Mouse (Mus musculus) midbrain, embryonic 15.5 days (tissue): ENCODE measurements at regions not wholly inside any gene's neighbourhood (a gene's known extent, or its start where the extent isn't known, plus 50 kb on each side); places are given as distances from the start of the nearest gene placed in this dataset.

Experiments
- ATAC-seq: fragments of 200-750 bp; cut with Nextera tagmentation; replicated peaks from 2 replicates; pipeline ENCODE4 v1.8.0; 2017; ENCODE audit warnings: moderate TSS enrichment
- H3K27ac ChIP-seq: fragments of 300-500 bp; sonication (generic); 2 replicates; pipeline ENCODE4 v1.5.1; 2015; ENCODE audit warnings: mild to moderate bottlenecking, inconsistent platforms
- H3K27me3 ChIP-seq: fragments of 300-500 bp; sonication (generic); replicated peaks from 2 replicates; pipeline ENCODE4 v1.6.1; 2015; ENCODE audit warnings: inconsistent platforms
- H3K36me3 ChIP-seq: fragments of 300-500 bp; sonication (generic); replicated peaks from 2 replicates; pipeline ENCODE4 v1.6.1; 2015; ENCODE audit warnings: inconsistent platforms
- H3K4me1 ChIP-seq: fragments of 300-500 bp; sonication (generic); 2 replicates; pipeline ENCODE4 v1.6.1; 2015; ENCODE audit warnings: inconsistent platforms
- H3K4me2 ChIP-seq: fragments of 300-500 bp; sonication (generic); 2 replicates; pipeline ENCODE4 v1.6.1; 2015; ENCODE audit warnings: inconsistent platforms, mild to moderate bottlenecking, moderate library complexity
- H3K4me3 ChIP-seq: fragments of 300-500 bp; sonication (generic); 2 replicates; pipeline ENCODE4 v1.5.1; 2015; ENCODE audit warnings: mild to moderate bottlenecking, inconsistent platforms
- H3K9ac ChIP-seq: fragments of 300-500 bp; sonication (generic); 2 replicates; pipeline ENCODE4 v1.6.1; 2015; ENCODE audit warnings: mild to moderate bottlenecking, inconsistent platforms
- H3K9me3 ChIP-seq: fragments of 300-500 bp; sonication (generic); 2 replicates; pipeline ENCODE4 v1.6.1; 2016; ENCODE audit warnings: inconsistent platforms
- WGBS: fragments of 180-500 bp; shearing (Covaris S2); methylation state at CpG from one replicate; pipeline ENCODE4 v1.1.7; 2015; ENCODE audit warnings: mixed read lengths; 5-methylcytosine and 5-hydroxymethylcytosine counted together

DNA sequence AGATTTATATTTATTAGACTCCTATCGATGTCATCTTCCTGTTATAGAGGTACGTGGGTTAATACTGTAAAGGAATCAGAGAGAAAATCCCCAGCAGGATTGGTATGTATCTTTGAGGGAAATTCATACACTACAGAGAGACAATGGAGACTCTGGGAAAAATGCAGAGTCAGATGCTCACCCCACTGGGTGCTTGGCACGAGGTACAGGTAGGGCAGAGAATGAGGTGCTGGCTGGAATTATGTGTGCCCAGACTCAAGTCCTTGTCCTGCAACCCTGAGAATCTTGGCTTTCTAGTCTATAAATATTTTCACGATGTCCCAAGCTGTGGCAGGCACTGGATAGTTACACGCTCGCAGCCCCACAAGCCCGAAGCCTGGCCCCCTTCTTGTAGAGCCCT, 57.8 kb upstream of the Cry1 start:
- H3K36me3 ChIP-seq: no peaks in the 10 kb centered on the region
- H3K9me3 ChIP-seq: no peaks in the 10 kb centered on the region
- no peak for ATAC-seq
- H3K4me3 ChIP-seq: no peak overlapping the region
- H3K4me2 ChIP-seq: no peak overlapping the region
- H3K4me1 ChIP-seq: no peaks in the 10 kb centered on the region
- no peaks in the 10 kb centered on the region for H3K27me3 ChIP-seq
- no peak overlapping the region for H3K27ac ChIP-seq
- no peak overlapping the region for H3K9ac ChIP-seq
- 92% methylated on average over 7 of the region's 7 CpGs for WGBS

DNA sequence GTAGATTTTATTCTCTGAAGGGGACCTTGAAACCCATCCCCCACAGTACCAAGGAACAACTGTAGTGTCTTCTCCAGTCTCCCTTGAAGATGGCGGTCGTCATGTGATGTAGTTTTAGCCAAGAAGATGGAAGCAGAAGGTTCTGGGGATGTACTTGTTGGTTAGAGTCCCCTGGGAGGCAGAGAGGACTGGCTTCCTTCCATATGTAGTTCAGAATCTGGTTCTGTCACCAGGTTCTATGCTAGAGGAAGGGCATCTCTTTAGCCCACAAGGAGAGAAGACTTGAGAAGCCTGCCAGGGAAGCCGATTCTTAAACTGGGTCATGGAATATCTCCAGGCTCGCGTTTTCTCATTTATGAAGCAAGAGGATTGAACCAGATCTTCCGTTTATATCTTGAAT, 58.7 kb upstream of the Cry1 start:
- no peak for ATAC-seq
- H3K27me3 ChIP-seq: no peaks in the 10 kb centered on the region
- no peak overlapping the region for H3K27ac ChIP-seq
- no peak overlapping the region for H3K4me2 ChIP-seq
- H3K36me3 ChIP-seq: no peaks in the 10 kb centered on the region
- H3K4me1 ChIP-seq: no peaks in the 10 kb centered on the region
- H3K4me3 ChIP-seq: no peak overlapping the region
- no peaks in the 10 kb centered on the region for H3K9me3 ChIP-seq
- WGBS: 90% methylated on average over 6 of the region's 6 CpGs
- H3K9ac ChIP-seq: no peak overlapping the region

DNA sequence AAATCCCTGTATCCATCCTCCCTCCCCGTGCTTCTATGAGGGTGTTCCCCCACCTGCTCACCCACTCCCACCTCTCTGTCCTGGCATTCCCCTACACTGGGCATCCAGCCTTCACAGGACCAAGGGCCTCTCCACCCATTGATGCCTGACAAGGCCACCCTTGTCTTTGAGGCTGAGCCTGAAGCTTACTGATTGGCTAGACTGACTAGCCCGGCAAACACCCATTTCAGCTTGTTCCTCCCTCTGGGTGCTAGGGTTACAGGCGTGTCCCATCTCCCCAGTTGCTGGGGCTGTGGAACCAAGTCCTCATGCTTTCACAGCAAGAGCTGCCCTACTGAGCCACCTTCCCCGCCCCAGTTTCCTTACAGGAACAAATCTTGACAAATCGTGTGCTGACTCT, 80.9 kb upstream of the Cry1 start:
- Histone ChIP-seq H3K4me2 (no peak overlapping the region), H3K9me3 (no peaks in the 10 kb centered on the region), H3K27ac (no peak overlapping the region), H3K4me3 (no peak overlapping the region), H3K9ac (no peak overlapping the region), H3K4me1 (no peaks in the 10 kb centered on the region), H3K27me3 (no peaks in the 10 kb centered on the region), H3K36me3 (no peaks in the 10 kb centered on the region)
- ATAC-seq: no peak
- 52% methylated on average over 5 of the region's 5 CpGs for WGBS

- Histone ChIP-seq H3K27ac (no peak overlapping the region), H3K36me3 (no peaks in the 10 kb centered on the region), H3K9ac (no peak overlapping the region), H3K4me3 (no peak overlapping the region), H3K9me3 (no peaks in the 10 kb centered on the region), H3K4me1 (no peaks in the 10 kb centered on the region), H3K4me2 (no peak overlapping the region), H3K27me3 (no peaks in the 10 kb centered on the region)
- WGBS: 41% methylated on average over 10 of the region's 10 CpGs
- no peak for ATAC-seq
Observed at GRCm38 (mm10) chr10:85266148-85266547, 81.3 kb upstream of the Cry1 start.

DNA sequence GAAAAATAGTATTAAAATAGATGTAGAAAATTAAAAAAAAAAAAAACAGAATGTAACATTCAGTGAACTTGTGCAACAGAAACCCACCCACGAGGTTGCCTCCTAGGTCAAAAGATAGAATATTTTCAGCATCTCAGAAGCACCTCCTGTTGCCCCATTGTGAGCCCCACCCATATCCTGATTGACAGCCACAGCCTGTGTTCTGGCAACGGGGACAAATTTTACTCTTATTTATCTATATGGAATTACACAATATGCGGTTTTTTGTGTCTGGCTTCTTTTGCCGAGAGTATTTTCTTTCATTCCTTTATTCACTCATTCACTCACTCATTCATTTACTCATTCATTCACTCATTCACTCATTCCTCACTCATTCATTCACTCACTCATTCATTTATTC, 81.9 kb upstream of the Cry1 start:
- no peak for ATAC-seq
- Histone ChIP-seq H3K9me3 (no peaks in the 10 kb centered on the region), H3K27ac (no peak overlapping the region), H3K27me3 (no peaks in the 10 kb centered on the region), H3K4me3 (no peak overlapping the region), H3K4me1 (peaks cover 5% of the 10 kb centered on the region), H3K9ac (no peak overlapping the region), H3K36me3 (no peaks in the 10 kb centered on the region), H3K4me2 (no peak overlapping the region)
- 91% methylated on average over 4 of the region's 4 CpGs for WGBS

DNA sequence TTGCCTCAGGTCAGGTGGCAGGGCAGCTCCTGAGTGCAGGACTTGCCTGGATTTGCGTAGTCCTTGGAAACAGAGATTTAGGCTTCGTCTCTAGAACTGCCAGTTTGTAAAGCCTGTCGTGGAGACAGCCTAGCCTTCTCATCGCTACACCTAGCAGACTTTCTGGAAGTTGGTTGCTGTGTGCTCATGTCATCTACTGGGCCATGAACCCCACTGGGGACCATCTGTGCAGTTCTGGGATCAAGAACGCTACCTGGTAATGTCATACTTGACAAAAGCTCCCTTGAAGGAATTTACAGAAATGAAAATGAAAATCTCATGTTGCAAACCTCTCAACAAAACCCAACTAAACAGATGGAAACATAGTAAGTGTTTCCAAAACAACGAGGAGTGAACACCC, 85.3 kb upstream of the Cry1 start:
- no peak overlapping the region for H3K9ac ChIP-seq
- peaks cover 6% of the 10 kb centered on the region for H3K4me1 ChIP-seq
- H3K4me2 ChIP-seq: no peak overlapping the region
- ATAC-seq: no peak
- no peak overlapping the region for H3K4me3 ChIP-seq
- H3K27me3 ChIP-seq: no peaks in the 10 kb centered on the region
- H3K9me3 ChIP-seq: no peaks in the 10 kb centered on the region
- H3K27ac ChIP-seq: no peak overlapping the region
- WGBS: 75% methylated on average over 6 of the region's 6 CpGs
- H3K36me3 ChIP-seq: no peaks in the 10 kb centered on the region

DNA sequence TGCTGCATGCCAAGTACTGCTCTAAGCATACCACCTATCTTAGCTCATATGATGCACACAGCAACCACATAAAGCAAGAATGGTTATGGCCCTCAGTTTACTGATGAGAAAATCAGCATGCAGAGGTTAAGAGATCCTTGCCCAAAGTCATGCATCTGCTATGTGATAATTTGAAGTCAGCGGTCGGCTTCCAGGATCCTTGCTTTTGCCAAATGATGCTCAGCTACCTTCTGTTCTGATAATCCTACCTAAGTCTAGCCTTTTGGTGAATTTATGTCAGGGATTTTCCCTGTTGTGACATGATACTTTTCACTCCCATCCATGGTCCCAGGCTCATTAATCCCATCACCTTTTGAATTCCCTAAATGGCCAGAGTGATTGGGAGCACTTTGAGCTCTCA, 91.9 kb upstream of the Cry1 start:
- H3K36me3 ChIP-seq: no peaks in the 10 kb centered on the region
- no peak overlapping the region for H3K4me3 ChIP-seq
- no peak overlapping the region for H3K27ac ChIP-seq
- WGBS: 86% methylated on average over 2 of the region's 2 CpGs
- no peaks in the 10 kb centered on the region for H3K9me3 ChIP-seq
- peaks cover under 1% of the 10 kb centered on the region; the same call in 1 of the 2 replicates for H3K4me1 ChIP-seq
- H3K9ac ChIP-seq: no peak overlapping the region
- no peak for ATAC-seq
- H3K4me2 ChIP-seq: no peak overlapping the region
- H3K27me3 ChIP-seq: no peaks in the 10 kb centered on the region

DNA sequence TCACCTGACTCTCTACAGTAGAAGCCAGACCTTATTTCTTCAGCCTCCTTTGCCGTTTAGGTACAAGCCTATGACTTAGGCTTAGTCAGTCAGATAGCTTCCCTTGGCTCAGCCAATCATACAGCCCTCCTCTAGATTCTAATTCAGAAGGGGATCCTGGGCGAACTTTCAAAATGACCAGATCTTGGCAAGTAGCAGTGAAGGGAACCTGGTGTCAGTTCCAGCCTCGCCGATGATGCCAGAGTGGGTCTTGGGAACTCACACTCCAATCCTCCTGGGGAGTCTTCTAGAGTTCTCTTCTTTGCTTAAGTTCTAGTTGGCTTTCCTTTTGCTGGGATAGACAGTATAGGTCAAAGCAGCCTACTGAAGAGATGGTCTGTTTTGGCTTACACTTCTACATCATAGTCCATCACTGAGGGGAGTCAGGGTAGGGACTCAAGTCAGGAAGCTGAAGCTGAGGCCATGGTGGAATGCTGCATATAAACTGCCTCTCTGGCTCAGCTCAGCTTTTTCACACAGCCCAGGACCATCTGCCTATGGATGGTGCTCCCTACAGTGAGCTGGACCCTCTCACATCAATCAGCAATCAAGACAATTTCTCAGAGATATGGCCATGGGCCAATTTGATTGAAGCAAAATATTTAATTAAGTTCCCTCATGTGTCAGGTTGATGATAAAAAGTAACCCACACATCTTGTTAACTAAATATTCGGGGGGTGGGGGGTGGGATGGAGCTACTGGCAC, 94.7 kb upstream of the Btbd11 start:
- Histone ChIP-seq H3K4me2 (no peak overlapping the region), H3K36me3 (no peaks in the 10 kb centered on the region), H3K4me3 (no peak overlapping the region), H3K9me3 (no peaks in the 10 kb centered on the region), H3K27ac (peak overlapping the region; percentile 71; the same call in 1 of the 2 replicates), H3K4me1 (peaks cover 17% of the 10 kb centered on the region), H3K27me3 (no peaks in the 10 kb centered on the region), H3K9ac (no peak overlapping the region)
- peak; percentile 61 for ATAC-seq
- 84% methylated on average over 5 of the region's 5 CpGs for WGBS

GRCm38 (mm10) chr10:85292477-85292855, 94.1 kb upstream of the Btbd11 start:
- H3K27ac ChIP-seq: peak overlapping the region; percentile 71; the same call in 1 of the 2 replicates
- WGBS: 12% methylated on average over 2 of the region's 2 CpGs
- no peak overlapping the region for H3K4me2 ChIP-seq
- ATAC-seq: peak; percentile 74
- no peaks in the 10 kb centered on the region for H3K27me3 ChIP-seq
- H3K4me3 ChIP-seq: no peak overlapping the region
- no peaks in the 10 kb centered on the region for H3K36me3 ChIP-seq
- peaks cover 17% of the 10 kb centered on the region for H3K4me1 ChIP-seq
- no peaks in the 10 kb centered on the region for H3K9me3 ChIP-seq
- H3K9ac ChIP-seq: no peak overlapping the region

- peak; percentile 81 for ATAC-seq
- H3K9ac ChIP-seq: no peak overlapping the region; the same call in 1 of the 2 replicates
- H3K4me2 ChIP-seq: no peak overlapping the region
- no peak overlapping the region for H3K4me3 ChIP-seq
- peaks cover 17% of the 10 kb centered on the region for H3K4me1 ChIP-seq
- H3K27ac ChIP-seq: peak overlapping the region; percentile 71
- no peaks in the 10 kb centered on the region for H3K27me3 ChIP-seq
- H3K9me3 ChIP-seq: no peaks in the 10 kb centered on the region
- H3K36me3 ChIP-seq: no peaks in the 10 kb centered on the region
- WGBS: 35% methylated on average over 9 of the region's 9 CpGs
Observed at GRCm38 (mm10) chr10:85293071-85293783, 93.4 kb upstream of the Btbd11 start.

DNA sequence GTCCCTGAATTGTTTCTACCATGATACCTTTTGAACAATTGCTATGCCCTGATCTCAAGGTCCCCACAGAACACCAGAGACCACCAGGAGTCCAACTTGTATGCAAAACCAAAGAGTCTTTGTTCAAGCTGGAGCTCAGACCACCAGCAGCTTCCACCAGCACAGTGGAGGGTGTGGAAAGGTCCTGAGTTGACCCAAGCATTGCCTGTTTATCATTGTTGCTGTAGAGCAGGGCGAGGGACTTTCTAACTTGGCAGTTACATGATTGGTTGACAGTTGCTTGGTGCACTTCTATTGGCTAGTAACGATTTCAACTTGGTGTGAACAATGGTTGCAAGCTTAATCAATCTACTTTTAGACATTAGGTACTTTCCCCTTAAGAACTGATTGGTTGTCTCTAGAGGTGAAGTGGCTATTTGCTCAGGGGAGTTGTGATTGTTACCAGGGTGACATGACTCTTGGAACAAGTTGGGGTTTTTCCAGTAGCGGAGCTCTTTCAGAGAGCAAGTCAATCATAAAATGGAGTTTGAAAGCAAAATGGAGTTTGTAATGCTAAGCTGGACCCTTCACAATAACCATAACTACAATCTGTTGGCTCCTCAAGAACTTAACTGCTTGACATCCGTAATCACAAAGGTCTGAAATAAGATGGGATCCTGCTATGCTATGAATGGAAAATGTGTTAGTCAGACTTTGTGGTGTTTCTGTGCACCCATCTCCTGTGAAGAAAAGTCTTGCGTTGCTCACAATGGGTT, 91.3 kb upstream of the Btbd11 start:
- no peak overlapping the region for H3K9ac ChIP-seq

DNA sequence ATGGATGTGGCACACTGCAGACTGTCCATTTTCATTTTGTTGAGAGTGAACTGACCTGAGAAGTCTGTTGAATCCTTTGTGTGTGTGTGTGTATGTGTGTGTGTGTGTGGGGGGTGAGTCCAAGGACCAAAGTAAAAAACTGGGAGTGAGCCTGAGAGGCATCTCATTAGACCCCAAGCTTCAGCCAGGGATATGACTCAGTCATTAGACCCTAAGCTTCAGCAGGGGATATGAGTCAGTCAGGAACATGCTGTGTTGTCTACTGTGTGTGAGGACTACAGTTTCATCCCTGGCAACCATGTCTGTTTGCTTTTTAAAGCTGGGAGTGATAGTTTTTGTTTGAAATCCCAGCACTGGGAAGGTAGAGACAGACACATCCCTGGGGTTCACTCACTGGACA, 74.8 kb upstream of the Btbd11 start:
- no peak overlapping the region for H3K9ac ChIP-seq
- ATAC-seq: no peak

More for the DNA sequence above, 91.3 kb upstream of the Btbd11 start:
- WGBS: 91% methylated on average over 5 of the region's 5 CpGs
- Histone ChIP-seq H3K4me2 (no peak overlapping the region), H3K27me3 (no peaks in the 10 kb centered on the region), H3K9me3 (no peaks in the 10 kb centered on the region), H3K4me3 (no peak overlapping the region), H3K36me3 (no peaks in the 10 kb centered on the region), H3K4me1 (peaks cover 17% of the 10 kb centered on the region), H3K27ac (no peak overlapping the region)
- ATAC-seq: no peak

More for the DNA sequence above, 74.8 kb upstream of the Btbd11 start:
- Histone ChIP-seq H3K4me3 (no peak overlapping the region), H3K4me1 (no peaks in the 10 kb centered on the region), H3K4me2 (no peak overlapping the region), H3K36me3 (no peaks in the 10 kb centered on the region), H3K27ac (no peak overlapping the region), H3K27me3 (no peaks in the 10 kb centered on the region), H3K9me3 (no peaks in the 10 kb centered on the region)
